Mouse (Mus musculus): ENCODE data around the gene Canx.

- no peak for TF ChIP-seq CTCF (IDR thresholded peaks at IDR 0.05; ENCODE audit: low read depth)
- TF ChIP-seq EP300 (IDR thresholded peaks at IDR 0.05; ENCODE audit: low read depth), result no peak
Observed at GRCm38 (mm10) chr11:50345486-50345885, 20.0 kb upstream of the Canx start.

Data from liver, postnatal 0 days (tissue).